Mouse (Mus musculus) bone marrow, adult 2 months (tissue): Measurements from ENCODE around the gene Klhl20.
A peak's percentile ranks its signal among the peaks of the same experiment; 100 is the strongest.

Experiments used
- CTCF ChIP-seq: fragments of 200-500 bp; IDR thresholded peaks from 2 replicates; pipeline ENCODE4 v1.5.1; 2011; ENCODE audit warnings: low read length, control low read depth; ENCODE audit not compliant: control insufficient read depth, insufficient read depth
- POLR2A ChIP-seq: fragments of 200-500 bp; IDR thresholded peaks from 2 replicates; pipeline ENCODE4 v1.6.1; 2011; ENCODE audit warnings: low read depth, mild to moderate bottlenecking, control low read depth, low read length, borderline replicate concordance; ENCODE audit not compliant: control insufficient read depth

GRCm38 (mm10) chr1:161140026-161140762 is 8.9 kb upstream of the Klhl20 start:
- TF ChIP-seq POLR2A (no peak), CTCF (peak; percentile 16; the same call in 1 of the 2 replicates)
